Mouse (Mus musculus) kidney, embryonic 15.5 days (tissue): ENCODE measurements at regions not wholly inside any gene's neighbourhood (a gene's known extent, or its start where the extent isn't known, plus 50 kb on each side); places are given as distances from the start of the nearest gene placed in this dataset.
A peak's percentile ranks its signal among the peaks of the same experiment; 100 is the strongest.

ENCODE experiments used
- ATAC-seq: fragments of 200-750 bp; cut with Nextera tagmentation; replicated peaks from 2 replicates; pipeline ENCODE4 v1.8.0; 2017; ENCODE audit warnings: moderate TSS enrichment; ENCODE audit not compliant: low FRiP score
- H3K27ac ChIP-seq: fragments of 300-500 bp; sonication (generic); 2 replicates; pipeline ENCODE4 v1.5.1; 2015; ENCODE audit warnings: mild to moderate bottlenecking, inconsistent platforms
- H3K27me3 ChIP-seq: fragments of 300-500 bp; sonication (generic); 2 replicates; pipeline ENCODE4 v1.6.1; 2015; ENCODE audit warnings: inconsistent platforms
- H3K36me3 ChIP-seq: fragments of 300-500 bp; sonication (generic); 2 replicates; pipeline ENCODE4 v1.6.1; 2015; ENCODE audit warnings: inconsistent platforms
- H3K4me1 ChIP-seq: fragments of 300-500 bp; sonication (generic); 2 replicates; pipeline ENCODE4 v1.6.1; 2015; ENCODE audit warnings: inconsistent platforms
- H3K4me2 ChIP-seq: fragments of 300-500 bp; sonication (generic); 2 replicates; pipeline ENCODE4 v1.6.1; 2015; ENCODE audit warnings: moderate library complexity, mild to moderate bottlenecking, inconsistent platforms
- H3K4me3 ChIP-seq: fragments of 300-500 bp; sonication (generic); replicated peaks from 2 replicates; pipeline ENCODE4 v1.5.1; 2015; ENCODE audit warnings: mild to moderate bottlenecking, inconsistent platforms
- H3K9ac ChIP-seq: fragments of 300-500 bp; sonication (generic); 2 replicates; pipeline ENCODE4 v1.6.1; 2015; ENCODE audit warnings: mild to moderate bottlenecking, inconsistent platforms
- H3K9me3 ChIP-seq: fragments of 300-500 bp; sonication (generic); replicated peaks from 2 replicates; pipeline ENCODE4 v1.6.1; 2016; ENCODE audit warnings: inconsistent platforms
- WGBS: fragments of 180-500 bp; shearing (Covaris S2); methylation state at CpG from one replicate; pipeline ENCODE4 v1.1.7; 2015; ENCODE audit warnings: mixed read lengths; 5-methylcytosine and 5-hydroxymethylcytosine counted together

GRCm38 (mm10) chr1:51617502-51618251, 139.5 kb upstream of the Nabp1 start:
- H3K27me3 ChIP-seq: no peaks in the 10 kb centered on the region
- WGBS: 40% methylated on average over 13 of the region's 13 CpGs
- H3K4me3 ChIP-seq: no peak overlapping the region
- peaks cover 17% of the 10 kb centered on the region for H3K4me1 ChIP-seq
- ATAC-seq: no peak
- no peaks in the 10 kb centered on the region for H3K9me3 ChIP-seq
- no peak overlapping the region for H3K9ac ChIP-seq
- H3K27ac ChIP-seq: peak overlapping the region; percentile 41; the same call in 1 of the 2 replicates
- no peaks in the 10 kb centered on the region for H3K36me3 ChIP-seq
- H3K4me2 ChIP-seq: no peak overlapping the region

- ATAC-seq: no peak
- Histone ChIP-seq H3K4me2 (no peak overlapping the region), H3K27me3 (no peaks in the 10 kb centered on the region), H3K27ac (no peak overlapping the region), H3K4me1 (peaks cover 17% of the 10 kb centered on the region), H3K9ac (no peak overlapping the region), H3K9me3 (no peaks in the 10 kb centered on the region), H3K36me3 (no peaks in the 10 kb centered on the region), H3K4me3 (no peak overlapping the region)
- 88% methylated on average over 1 of the region's 1 CpGs for WGBS
These were observed 137.9 kb upstream of the Nabp1 start for GRCm38 (mm10) chr1:51616091-51616490.

GRCm38 (mm10) chr1:51615523-51615922, 137.3 kb upstream of the Nabp1 start:
- Histone ChIP-seq H3K4me2 (no peak overlapping the region), H3K36me3 (no peaks in the 10 kb centered on the region), H3K4me3 (no peak overlapping the region), H3K27me3 (no peaks in the 10 kb centered on the region), H3K9me3 (no peaks in the 10 kb centered on the region), H3K9ac (no peak overlapping the region), H3K27ac (no peak overlapping the region), H3K4me1 (peaks cover 17% of the 10 kb centered on the region)
- 34% methylated on average over 6 of the region's 6 CpGs for WGBS
- no peak for ATAC-seq

- H3K4me2 ChIP-seq: no peak overlapping the region
- no peaks in the 10 kb centered on the region for H3K27me3 ChIP-seq
- no peaks in the 10 kb centered on the region for H3K9me3 ChIP-seq
- no peaks in the 10 kb centered on the region for H3K36me3 ChIP-seq
- ATAC-seq: no peak
- no peak overlapping the region for H3K4me3 ChIP-seq
- no peak overlapping the region for H3K9ac ChIP-seq
- H3K4me1 ChIP-seq: peaks cover 17% of the 10 kb centered on the region
- no peak overlapping the region for H3K27ac ChIP-seq
These were observed 136.5 kb upstream of the Nabp1 start for GRCm38 (mm10) chr1:51614700-51615099.

GRCm38 (mm10) chr1:51609295-51609694, 131.1 kb upstream of the Nabp1 start:
- Histone ChIP-seq H3K27ac (no peak overlapping the region), H3K4me1 (peaks cover 6% of the 10 kb centered on the region; the same call in 1 of the 2 replicates), H3K36me3 (no peaks in the 10 kb centered on the region), H3K9ac (no peak overlapping the region), H3K4me2 (no peak overlapping the region), H3K4me3 (no peak overlapping the region), H3K9me3 (no peaks in the 10 kb centered on the region), H3K27me3 (no peaks in the 10 kb centered on the region)
- ATAC-seq: no peak
- 87% methylated on average over 5 of the region's 5 CpGs for WGBS

- H3K4me3 ChIP-seq: no peak overlapping the region
- 32% methylated on average over 8 of the region's 8 CpGs for WGBS
- no peaks in the 10 kb centered on the region for H3K36me3 ChIP-seq
- no peak overlapping the region for H3K4me2 ChIP-seq
- H3K27me3 ChIP-seq: no peaks in the 10 kb centered on the region
- ATAC-seq: no peak
- no peaks in the 10 kb centered on the region for H3K9me3 ChIP-seq
- peaks cover 6% of the 10 kb centered on the region; the same call in 1 of the 2 replicates for H3K4me1 ChIP-seq
- H3K27ac ChIP-seq: no peak overlapping the region
- H3K9ac ChIP-seq: no peak overlapping the region
These were observed 129.2 kb upstream of the Nabp1 start for GRCm38 (mm10) chr1:51607437-51607855.

- H3K4me3 ChIP-seq: no peak overlapping the region
- WGBS: 93% methylated on average over 6 of the region's 6 CpGs
- no peaks in the 10 kb centered on the region for H3K9me3 ChIP-seq
- H3K36me3 ChIP-seq: no peaks in the 10 kb centered on the region
- ATAC-seq: no peak
- no peak overlapping the region for H3K4me2 ChIP-seq
- H3K4me1 ChIP-seq: 0 out of 2 replicates have a peak, but pooled peaks cover 5% of the 10 kb centered on the region
- H3K27ac ChIP-seq: no peak overlapping the region
- H3K27me3 ChIP-seq: no peaks in the 10 kb centered on the region
- H3K9ac ChIP-seq: no peak overlapping the region
These were observed 123.8 kb upstream of the Nabp1 start for GRCm38 (mm10) chr1:51602071-51602470.

GRCm38 (mm10) chr1:51600425-51600824, 122.2 kb upstream of the Nabp1 start:
- H3K4me3 ChIP-seq: no peak overlapping the region
- H3K27me3 ChIP-seq: no peaks in the 10 kb centered on the region
- H3K4me1 ChIP-seq: 0 out of 2 replicates have a peak, but pooled peaks cover 5% of the 10 kb centered on the region
- no peak overlapping the region for H3K27ac ChIP-seq
- WGBS: 44% methylated on average over 7 of the region's 7 CpGs
- no peaks in the 10 kb centered on the region for H3K36me3 ChIP-seq
- H3K4me2 ChIP-seq: no peak overlapping the region
- ATAC-seq: no peak
- H3K9me3 ChIP-seq: no peaks in the 10 kb centered on the region
- no peak overlapping the region for H3K9ac ChIP-seq

- peaks cover 11% of the 10 kb centered on the region; the same call in 1 of the 2 replicates for H3K4me1 ChIP-seq
- H3K9me3 ChIP-seq: no peaks in the 10 kb centered on the region
- no peaks in the 10 kb centered on the region for H3K27me3 ChIP-seq
- no peak overlapping the region for H3K9ac ChIP-seq
- WGBS: 29% methylated on average over 18 of the region's 18 CpGs
- H3K4me3 ChIP-seq: no peak overlapping the region
- H3K27ac ChIP-seq: no peak overlapping the region
- no peaks in the 10 kb centered on the region for H3K36me3 ChIP-seq
- ATAC-seq: peak; percentile 95
- H3K4me2 ChIP-seq: peak overlapping the region; percentile 43
These were observed 119.0 kb upstream of the Nabp1 start for GRCm38 (mm10) chr1:51596935-51597820.

- H3K4me3 ChIP-seq: no peak overlapping the region
These were observed 116.4 kb upstream of the Nabp1 start for GRCm38 (mm10) chr1:51594666-51595065.

GRCm38 (mm10) chr1:51593621-51594441, 115.6 kb upstream of the Nabp1 start:
- ATAC-seq: no peak
- 38% methylated on average over 10 of the region's 10 CpGs for WGBS
- H3K4me2 ChIP-seq: no peak overlapping the region

More at GRCm38 (mm10) chr1:51594666-51595065, 116.4 kb upstream of the Nabp1 start:
- WGBS: 80% methylated on average over 4 of the region's 4 CpGs
- Histone ChIP-seq H3K36me3 (no peaks in the 10 kb centered on the region), H3K4me1 (peaks cover 11% of the 10 kb centered on the region; the same call in 1 of the 2 replicates), H3K9me3 (no peaks in the 10 kb centered on the region), H3K9ac (no peak overlapping the region), H3K4me2 (no peak overlapping the region), H3K27me3 (no peaks in the 10 kb centered on the region), H3K27ac (no peak overlapping the region)
- ATAC-seq: no peak

More at GRCm38 (mm10) chr1:51593621-51594441, 115.6 kb upstream of the Nabp1 start:
- Histone ChIP-seq H3K9me3 (no peaks in the 10 kb centered on the region), H3K27ac (peak overlapping the region; percentile 56; the same call in 1 of the 2 replicates), H3K9ac (no peak overlapping the region), H3K4me3 (no peak overlapping the region), H3K36me3 (no peaks in the 10 kb centered on the region), H3K4me1 (peaks cover 11% of the 10 kb centered on the region; the same call in 1 of the 2 replicates), H3K27me3 (no peaks in the 10 kb centered on the region)
